Mouse (Mus musculus) right cerebral cortex, postnatal 14 days (tissue): Measurements from ENCODE around the gene Gimap8.
"Not testable (repeated sequence)": the region's sequence is repeated elsewhere in the genome, so short reads cannot be mapped to it uniquely, and the experiment has no call there.

Source experiments
- DNase-seq: peaks from one replicate; pipeline ENCODE4 v3.0.0; 2022

Gimap8 gene

DNA sequence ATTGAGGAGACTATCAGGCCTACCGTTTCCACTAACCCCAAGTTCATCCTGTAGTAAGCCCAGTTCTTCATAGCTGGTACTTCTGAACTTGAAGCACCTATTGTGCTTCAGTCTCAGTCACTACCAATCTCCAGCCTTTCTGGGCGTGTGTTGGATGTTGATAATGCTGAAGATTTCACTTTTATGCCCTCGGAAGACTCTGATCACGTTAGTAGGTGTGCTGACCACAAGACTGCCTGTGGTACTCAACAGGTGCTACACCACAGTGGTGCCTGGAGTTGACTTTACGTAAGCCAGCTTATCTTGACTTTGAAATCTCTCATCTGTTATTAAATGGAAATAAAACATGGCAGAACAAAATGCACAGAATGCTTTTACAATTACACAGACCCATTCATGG, 33.4 kb downstream of the Gimap8 start:
- no peak for DNase-seq

GRCm38 (mm10) chr6:48681472-48682090, 34.5 kb downstream of the Gimap8 start:
- DNase-seq = no peak

GRCm38 (mm10) chr6:48682271-48682670, 35.2 kb downstream of the Gimap8 start:
- no peak for DNase-seq

DNA sequence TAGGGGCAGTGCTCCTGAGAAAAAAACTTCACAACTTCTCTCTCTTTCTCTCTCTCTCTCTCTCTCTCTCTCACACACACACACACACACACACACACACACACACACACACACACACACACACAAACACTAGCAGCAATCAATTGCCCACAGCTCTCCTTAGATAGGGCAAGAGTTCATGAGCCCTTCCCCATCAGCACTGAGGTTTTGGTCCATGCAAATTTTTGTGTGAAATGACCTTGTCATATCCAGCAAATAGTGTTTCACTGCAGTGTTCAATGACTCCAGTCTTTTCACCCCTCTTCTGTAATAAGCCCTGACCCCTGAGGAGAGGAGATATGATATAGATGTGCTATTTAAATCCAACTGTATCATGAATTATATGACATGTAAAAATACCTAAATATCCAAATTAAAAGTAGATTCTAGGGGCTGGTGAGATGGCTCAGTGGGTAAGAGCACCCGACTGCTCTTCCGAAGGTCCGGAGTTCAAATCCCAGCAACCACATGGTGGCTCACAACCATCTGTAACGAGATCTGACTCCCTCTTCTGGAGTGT, 36.3 kb downstream of the Gimap8 start:
- not testable (repeated sequence) for DNase-seq

DNA sequence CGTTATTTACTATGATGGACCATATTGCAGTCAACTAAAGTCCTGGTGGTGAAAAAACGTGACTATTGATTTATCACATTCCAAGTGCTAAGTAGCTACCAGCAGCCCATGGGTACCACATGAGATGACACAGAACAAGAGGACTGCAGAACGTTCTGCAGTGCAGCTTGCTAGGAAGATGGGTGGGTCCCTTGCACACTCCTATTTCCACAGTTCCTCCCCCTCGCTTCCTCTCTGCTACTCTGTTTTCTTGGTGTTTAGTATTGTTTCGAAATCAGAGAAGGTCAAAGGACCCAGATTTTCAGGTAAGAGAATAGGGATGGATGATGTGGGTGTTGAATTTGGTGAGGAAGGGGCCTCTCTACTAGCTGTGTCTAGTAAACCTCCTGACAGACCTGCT, 37.3 kb downstream of the Gimap8 start, which contains the start of gene Gimap4:
TSS of gene Gimap4 (plus strand) at position 231 of the 400 bp plus-strand sequence.
- no peak for DNase-seq

DNA sequence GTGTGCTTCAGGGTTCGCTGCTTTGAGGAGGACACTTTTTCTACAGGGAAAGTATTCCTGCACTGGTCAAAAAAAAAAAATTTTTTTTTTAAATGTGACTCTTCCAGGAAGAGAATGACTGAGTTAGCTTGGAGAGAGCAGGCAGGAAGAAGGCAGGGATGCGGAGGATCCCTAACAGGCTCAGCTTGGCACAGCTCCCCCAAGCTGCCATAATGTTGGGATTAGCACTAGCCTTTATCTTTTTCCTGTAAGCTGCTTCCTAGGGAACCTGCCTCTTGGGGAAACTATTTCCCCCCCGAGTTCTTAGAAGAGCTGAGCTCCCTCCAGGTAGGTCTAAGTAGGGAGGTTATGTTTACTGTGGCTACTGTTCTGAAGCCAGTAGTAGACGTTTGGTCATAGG, 37.8 kb downstream of the Gimap8 start:
- no peak for DNase-seq

- DNase-seq = no peak
These were observed 38.2 kb downstream of the Gimap8 start for GRCm38 (mm10) chr6:48685251-48685650.

GRCm38 (mm10) chr6:48685694-48686665, 38.9 kb downstream of the Gimap8 start:
- DNase-seq = no peak

DNA sequence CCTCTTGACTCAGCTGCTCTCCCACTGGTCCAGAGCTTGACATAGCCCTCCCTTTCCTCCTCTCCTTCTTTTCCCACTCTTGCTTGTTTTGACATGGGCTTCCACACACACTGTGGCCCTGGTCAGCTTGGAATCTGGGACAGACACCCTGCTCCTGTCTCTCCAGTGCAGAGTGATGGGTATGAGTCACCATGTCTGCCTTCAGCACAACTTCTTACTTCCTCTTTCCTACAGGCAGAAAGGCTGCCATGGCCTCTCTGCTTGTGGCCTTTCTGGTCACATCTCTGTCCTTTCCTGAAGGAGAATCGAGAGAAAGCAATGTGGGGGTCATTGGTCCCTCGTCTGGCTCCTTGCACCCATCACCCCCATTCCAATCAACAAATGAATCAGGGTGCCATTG, 40.0 kb downstream of the Gimap8 start:
- no peak for DNase-seq

DNA sequence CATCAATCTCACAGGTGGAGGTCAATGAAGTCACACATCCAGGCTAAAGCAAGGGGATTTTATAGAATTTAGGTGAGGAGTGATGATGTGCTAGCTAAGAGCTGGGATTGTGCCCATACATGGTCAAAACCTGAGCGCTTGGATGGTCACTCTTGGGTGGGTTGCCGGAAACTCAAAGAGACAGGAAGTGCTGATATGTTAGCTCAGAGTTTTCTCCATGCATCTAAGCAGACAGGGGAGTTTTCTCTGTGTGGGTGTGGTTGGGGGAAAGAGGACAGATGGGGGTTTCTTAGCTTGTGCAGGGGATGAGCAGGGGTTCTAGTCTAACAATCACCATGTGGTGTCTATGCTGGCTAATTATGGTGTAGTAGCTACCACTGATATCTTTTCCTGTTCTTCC, 42.3 kb downstream of the Gimap8 start:
- no peak for DNase-seq

- DNase-seq = no peak
These were observed 45.9 kb downstream of the Gimap8 start for GRCm38 (mm10) chr6:48692962-48693361.

DNA sequence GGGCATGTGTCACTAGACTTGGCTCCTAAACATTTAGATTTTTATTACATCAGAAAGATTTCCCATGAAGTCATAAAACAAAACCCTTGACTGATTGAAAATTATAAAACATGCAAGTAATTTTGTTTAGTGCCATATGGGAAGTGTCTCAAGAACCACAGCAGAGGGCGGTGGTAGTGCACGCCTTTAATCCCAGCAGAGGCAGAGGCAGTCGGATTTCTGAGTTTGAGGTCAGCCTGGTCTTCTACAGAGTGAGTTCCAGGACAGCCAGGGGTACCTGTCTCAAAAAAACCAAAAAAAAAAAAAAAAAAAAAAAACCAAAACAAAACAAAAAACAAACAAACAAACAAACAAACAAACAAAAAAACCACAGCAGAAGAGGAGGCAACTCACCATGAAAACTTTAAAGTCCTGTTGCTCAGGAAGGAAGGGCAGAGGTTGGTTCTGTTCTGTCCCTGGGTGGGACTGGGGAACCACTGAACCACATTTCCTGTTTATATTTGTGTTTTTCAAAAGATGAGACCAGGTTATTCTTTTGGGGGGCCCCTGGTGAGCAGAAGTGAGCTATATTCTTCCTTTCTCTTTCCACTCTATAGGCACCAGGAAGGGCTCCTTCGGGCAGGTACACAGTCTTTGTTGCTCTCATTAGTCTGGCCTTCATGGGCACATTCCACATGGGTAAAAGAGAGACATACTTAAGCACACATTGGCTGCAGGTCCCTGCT, 50.0 kb downstream of the Gimap8 start:
- no peak for DNase-seq

GRCm38 (mm10) chr6:48697555-48697930, 50.5 kb downstream of the Gimap8 start:
- DNase-seq = no peak

DNA sequence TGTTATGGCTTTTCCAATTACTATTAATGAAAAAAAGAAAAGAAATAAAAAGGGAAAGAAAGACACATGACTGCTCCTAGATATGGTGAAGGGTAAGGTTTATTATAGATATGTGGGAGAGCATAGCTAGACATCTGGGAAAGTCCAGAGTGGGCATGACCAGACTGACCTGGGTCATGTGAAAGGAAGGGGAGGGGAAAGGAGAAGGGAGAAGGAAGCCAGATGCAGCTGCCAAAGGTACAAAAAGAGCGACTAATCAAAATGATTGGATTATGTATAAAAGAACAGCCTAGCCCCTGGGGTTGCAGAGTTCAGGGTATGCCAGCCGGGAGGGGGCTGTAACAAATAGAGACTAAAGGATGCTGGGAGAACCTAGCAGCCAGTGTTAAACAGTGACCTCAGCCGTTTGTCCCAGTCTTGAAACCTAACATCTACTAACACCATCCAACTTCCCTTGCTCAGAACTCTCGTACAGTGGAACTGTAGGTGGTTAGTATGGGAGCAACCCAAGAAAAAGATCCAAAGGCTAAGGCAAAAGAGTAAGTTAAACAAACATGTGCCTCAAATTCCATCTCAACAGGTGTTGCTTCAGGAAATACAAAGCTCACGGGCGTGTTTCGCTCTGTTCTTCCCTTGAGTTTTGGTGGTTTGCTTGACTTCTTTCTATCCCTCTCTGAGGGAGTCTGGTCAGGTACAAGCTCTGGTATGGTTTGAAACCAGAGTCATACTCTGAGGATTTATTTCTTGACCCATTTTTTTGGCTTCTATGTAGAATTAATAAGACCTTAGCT, 51.2 kb downstream of the Gimap8 start:
- DNase-seq = no peak

DNA sequence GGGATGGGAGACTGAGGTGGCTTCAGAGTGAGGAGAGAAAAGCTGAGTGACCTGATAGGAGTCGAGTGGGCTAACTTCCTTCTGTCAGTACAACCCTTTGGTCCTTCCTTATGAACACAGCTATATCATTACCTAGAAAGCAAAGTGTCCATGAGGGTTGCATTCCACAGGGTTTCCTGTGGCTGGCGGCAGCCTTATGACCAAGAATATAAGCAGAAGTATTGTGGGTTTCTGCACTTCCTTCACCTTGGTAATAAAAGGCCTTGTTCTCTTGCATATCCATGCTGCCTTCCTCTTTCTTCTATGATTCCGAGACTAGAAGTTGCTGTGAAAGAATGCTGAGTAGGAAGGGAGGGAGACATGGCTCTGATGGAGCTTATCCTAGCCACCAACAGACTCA, 51.9 kb downstream of the Gimap8 start:
- no peak for DNase-seq

DNA sequence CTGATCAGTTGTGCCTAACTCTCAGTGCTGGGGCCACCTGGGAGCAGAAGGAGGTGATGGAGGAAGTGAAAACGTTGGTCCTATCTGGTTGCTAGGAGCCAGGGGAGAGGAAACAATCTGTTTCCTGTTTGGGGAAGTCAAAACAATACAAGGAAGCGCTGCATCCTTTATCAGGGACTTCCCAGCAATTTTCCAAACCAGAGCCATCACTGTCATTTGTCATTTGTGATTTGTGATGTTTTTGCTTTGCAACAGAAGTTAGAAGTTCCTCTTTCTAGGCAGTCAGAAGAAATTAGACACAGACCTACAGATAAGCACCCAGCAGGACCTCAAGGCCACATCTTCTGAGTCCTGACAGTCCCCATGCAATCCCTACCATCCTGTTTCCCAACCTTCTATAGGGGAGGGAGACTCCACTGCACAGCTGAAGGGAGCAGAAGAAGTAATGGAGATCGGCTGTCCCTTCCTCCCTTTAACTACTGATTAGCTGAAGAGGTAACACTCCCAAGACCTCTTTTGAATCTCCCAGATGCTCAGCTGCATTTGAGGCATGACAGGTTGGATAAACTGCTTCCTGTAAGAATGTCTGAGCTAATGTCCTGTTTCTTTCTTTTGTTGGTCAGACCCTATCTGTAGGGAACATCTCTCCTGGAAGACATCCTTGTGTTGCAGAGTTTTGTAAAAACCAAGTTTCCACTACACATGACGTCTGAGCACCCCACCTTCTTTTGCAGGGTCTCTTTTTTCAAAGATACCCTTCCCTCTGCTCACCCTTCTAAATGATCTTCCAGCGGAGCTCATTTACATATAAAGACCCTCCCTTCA, 53.4 kb downstream of the Gimap8 start:
- no peak for DNase-seq

GRCm38 (mm10) chr6:48702146-48702545, 55.1 kb downstream of the Gimap8 start:
- no peak for DNase-seq

- no peak for DNase-seq
These were observed 55.6 kb downstream of the Gimap8 start for GRCm38 (mm10) chr6:48702601-48703000.

- DNase-seq = no peak
These were observed 57.1 kb downstream of the Gimap8 start for GRCm38 (mm10) chr6:48704146-48704545.

DNA sequence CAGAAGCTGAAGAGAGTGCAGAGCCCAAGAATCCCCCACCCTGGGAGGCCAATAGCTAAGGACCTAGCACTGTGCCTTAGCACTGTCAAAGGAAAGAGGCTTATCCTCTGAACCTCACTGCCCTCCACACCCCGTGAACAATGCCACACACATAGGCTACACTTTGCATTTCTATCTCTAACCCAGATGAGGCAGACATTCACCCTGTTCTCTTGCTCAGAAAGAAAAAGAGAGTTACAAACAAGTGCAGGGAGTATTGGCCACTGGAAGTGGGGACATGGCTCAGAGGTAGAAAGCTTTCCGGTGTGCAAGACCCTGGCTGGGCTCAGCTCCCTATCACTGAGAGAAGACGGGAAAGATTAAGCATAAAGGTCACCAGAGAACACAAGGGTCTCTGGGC, 59.1 kb downstream of the Gimap8 start:
- no peak for DNase-seq
